Mouse (Mus musculus) neural tube, embryonic 11.5 days (tissue): ENCODE measurements around the gene Dennd6b. TPM values are rescaled to one million over a fixed set of nuclear protein-coding genes. Genes with fewer than 3 reads are reported as not detected.

ENCODE experiments used
- ATAC-seq: fragments of 200-750 bp; cut with Nextera tagmentation; 2 replicates; pipeline ENCODE4 v1.8.0; 2017; ENCODE audit warnings: moderate number of reproducible peaks, mild to moderate bottlenecking, moderate TSS enrichment, moderate library complexity; ENCODE audit not compliant: insufficient read depth, low FRiP score, low TSS enrichment
- DNase-seq: peaks from one replicate; pipeline ENCODE4 v3.0.0-alpha.2; 2015; ENCODE audit warnings: low spot score
- H3K27ac ChIP-seq: fragments of 300-500 bp; sonication (generic); 2 replicates; pipeline ENCODE4 v1.5.1; 2014; ENCODE audit warnings: low read depth, mild to moderate bottlenecking, low read length
- H3K27me3 ChIP-seq: fragments of 300-500 bp; sonication (generic); 2 replicates; pipeline ENCODE4 v1.6.1; 2014; ENCODE audit warnings: mild to moderate bottlenecking, low read length, mixed read lengths; ENCODE audit not compliant: control insufficient read depth, insufficient read depth
- H3K36me3 ChIP-seq: fragments of 300-500 bp; sonication (generic); 2 replicates; pipeline ENCODE4 v1.6.1; 2014; ENCODE audit warnings: mild to moderate bottlenecking, low read length, moderate library complexity, mixed read lengths; ENCODE audit not compliant: control insufficient read depth, insufficient read depth
- H3K4me1 ChIP-seq: fragments of 300-500 bp; sonication (generic); 2 replicates; pipeline ENCODE4 v1.6.1; 2014; ENCODE audit warnings: low read length, mixed read lengths; ENCODE audit not compliant: control insufficient read depth, insufficient read depth
- H3K4me2 ChIP-seq: fragments of 300-500 bp; sonication (generic); 2 replicates; pipeline ENCODE4 v1.6.1; 2014; ENCODE audit warnings: low read depth, mild to moderate bottlenecking, moderate library complexity
- H3K4me3 ChIP-seq: fragments of 300-500 bp; sonication (generic); 2 replicates; pipeline ENCODE4 v1.5.1; 2014; ENCODE audit warnings: low read depth, low read length
- H3K9ac ChIP-seq: fragments of 300-500 bp; sonication (generic); 2 replicates; pipeline ENCODE4 v1.6.1; 2014; ENCODE audit warnings: mild to moderate bottlenecking, low read length
- H3K9me3 ChIP-seq: fragments of 300-500 bp; sonication (generic); 2 replicates; pipeline ENCODE4 v1.6.1; 2016; ENCODE audit warnings: low read length; ENCODE audit not compliant: control insufficient read depth
- WGBS: fragments of 180-500 bp; shearing (Covaris S2); extraction: QIAGEN DNeasy Blood & Tissue Kit; methylation state at CpG from one replicate; pipeline ENCODE4 v1.1.7; 2014; 5-methylcytosine and 5-hydroxymethylcytosine counted together
- microRNA-seq: library from miRNA; unstranded; fragments of <30 nt; microRNA quantifications from one replicate; pipeline ENCODE4, GENCODE M21; 2016
- polyA plus RNA-seq: library from polyadenylated mRNA; unstranded; fragments of >200 nt; fragmentation: Nextera tagmentation; extraction: Ambion mirVana; gene quantifications from 2 replicates; pipeline ENCODE4 v1.2.1, GENCODE M21; 2014

The Dennd6b gene
- polyA plus RNA-seq, 1 experiment from 2014 or later, result 33.6 TPM

GRCm38 (mm10) chr15:89137378-89138045 is 58.8 kb downstream of the Dennd6b start:
- Histone ChIP-seq H3K27me3 (no peaks in the 10 kb centered on the region), H3K36me3 (no peaks in the 10 kb centered on the region), H3K4me3 (no peak overlapping the region), H3K4me1 (peaks cover 4% of the 10 kb centered on the region; the same call in 1 of the 2 replicates), H3K4me2 (no peak overlapping the region), H3K9me3 (no peaks in the 10 kb centered on the region), H3K9ac (no peak overlapping the region), H3K27ac (no peak overlapping the region)
- DNase-seq (no peak), ATAC-seq (no peak)
- WGBS, result 75% methylated on average over 11 of the region's 11 CpGs

GRCm38 (mm10) chr15:89136461-89137155 is 59.7 kb downstream of the Dennd6b start:
- no peaks in the 10 kb centered on the region for H3K27me3 ChIP-seq
- WGBS, result 94% methylated on average over 4 of the region's 5 CpGs
- no peak for DNase-seq
- no peak overlapping the region for H3K4me3 ChIP-seq
- H3K9ac ChIP-seq, result no peak overlapping the region
- H3K4me1 ChIP-seq, result peaks cover 4% of the 10 kb centered on the region; the same call in 1 of the 2 replicates
- no peaks in the 10 kb centered on the region for H3K36me3 ChIP-seq
- no peak overlapping the region for H3K27ac ChIP-seq
- ATAC-seq, result no peak
- H3K4me2 ChIP-seq, result no peak overlapping the region
- no peaks in the 10 kb centered on the region for H3K9me3 ChIP-seq

Small RNAs within 50 kb of the gene (microRNA-seq; reads per million reads assigned to microRNA genes)
- gene Mir6958 (1.8 reads per million), gene Mir7118 (not detected)

Other genes with a start within 250 kb of the Dennd6b start
- gene Ttll8, start 242.1 kb downstream of the Dennd6b start, polyA plus RNA-seq, result not detected in 2 replicates
- 0.85 and 1.4 TPM in 2 replicates for gene Mlc1, start 217.5 kb downstream of the Dennd6b start, polyA plus RNA-seq
- not detected in 2 replicates for gene Mov10l1, start 213.6 kb downstream of the Dennd6b start, polyA plus RNA-seq
- 0.45 and 0.88 TPM in 2 replicates for gene Panx2, start 136.8 kb downstream of the Dennd6b start, polyA plus RNA-seq
- gene Trabd, start 121.4 kb downstream of the Dennd6b start, polyA plus RNA-seq, result 48.7 and 53.3 TPM in 2 replicates
- 23.0 TPM in 2 replicates for gene Selenoo, start 107.4 kb downstream of the Dennd6b start, polyA plus RNA-seq
- gene Tubgcp6, start 73.4 kb downstream of the Dennd6b start, polyA plus RNA-seq, result 21.1 and 21.8 TPM in 2 replicates
- gene Hdac10, start 67.8 kb downstream of the Dennd6b start, polyA plus RNA-seq, result 13.0 and 13.7 TPM in 2 replicates
- 15.4 and 20.3 TPM in 2 replicates for gene Mapk12, start 55.8 kb downstream of the Dennd6b start, polyA plus RNA-seq
- 33.1 and 37.4 TPM in 2 replicates for gene Mapk11, start 46.9 kb downstream of the Dennd6b start, polyA plus RNA-seq
- 112 and 117 TPM in 2 replicates for gene Plxnb2, start 15.7 kb downstream of the Dennd6b start, polyA plus RNA-seq
- gene Ppp6r2, start 15.1 kb upstream of the Dennd6b start, polyA plus RNA-seq, result 45.2 and 47.1 TPM in 2 replicates
- 75.7 and 90.7 TPM in 2 replicates for gene Sbf1, start 118.8 kb upstream of the Dennd6b start, polyA plus RNA-seq
- 0.17 TPM in 1 of 2 replicates, not detected in the other for gene Adm2, start 126.2 kb upstream of the Dennd6b start, polyA plus RNA-seq
- gene Miox, start 137.9 kb upstream of the Dennd6b start, polyA plus RNA-seq, result not detected in 2 replicates
- 31.8 and 35.8 TPM in 2 replicates for gene Lmf2, start 159.2 kb upstream of the Dennd6b start, polyA plus RNA-seq
- gene Ncaph2, start 159.2 kb upstream of the Dennd6b start, polyA plus RNA-seq, result 154 and 158 TPM in 2 replicates
- gene Sco2, start 177.3 kb upstream of the Dennd6b start, polyA plus RNA-seq, result 6.0 and 8.8 TPM in 2 replicates
- gene Tymp, start 180.5 kb upstream of the Dennd6b start, polyA plus RNA-seq, result 1.6 and 2.0 TPM in 2 replicates
- 0.39 and 1.0 TPM in 2 replicates for gene Odf3b, start 182.8 kb upstream of the Dennd6b start, polyA plus RNA-seq
- not detected in 2 replicates for gene Klhdc7b, start 188.4 kb upstream of the Dennd6b start, polyA plus RNA-seq
- not detected in 2 replicates for gene Syce3, start 214.0 kb upstream of the Dennd6b start, polyA plus RNA-seq
- gene Cpt1b, start 229.4 kb upstream of the Dennd6b start, polyA plus RNA-seq, result 1.2 TPM in 1 of 2 replicates, not detected in the other
- gene C730034F03Rik, start 233.1 kb upstream of the Dennd6b start, polyA plus RNA-seq, result 2.0 and 2.3 TPM in 2 replicates
- 0.26 and 0.64 TPM in 2 replicates for gene Gm44502, start 233.2 kb upstream of the Dennd6b start, polyA plus RNA-seq
- gene Chkb, start 233.4 kb upstream of the Dennd6b start, polyA plus RNA-seq, result 58.1 and 63.8 TPM in 2 replicates